Mouse (Mus musculus) layer of hippocampus, adult 2 months (tissue): Measurements from ENCODE around the gene C7. TPM values are rescaled to one million over a fixed set of nuclear protein-coding genes. Genes with fewer than 3 reads are reported as not detected.
"Not testable (repeated sequence)": the region's sequence is repeated elsewhere in the genome, so short reads cannot be mapped to it uniquely, and the experiment has no call there.

Experiments used
- DNase-seq, 2 experiments: peaks; one replicate each; pipeline ENCODE4 v3.0.0; 2022; ENCODE audit warnings: low spot score in 2 of 2
- H3K27ac ChIP-seq: fragments of 200-600 bp; 2 replicates; pipeline ENCODE4 v1.8.1; 2022
- H3K4me3 ChIP-seq: fragments of 200-600 bp; 2 replicates; pipeline ENCODE4 v1.8.1; 2022; ENCODE audit warnings: mild to moderate bottlenecking
- CTCF ChIP-seq: fragments of 200-600 bp; conservative IDR thresholded peaks from 2 replicates; pipeline ENCODE4 v1.8.1; 2022; ENCODE audit warnings: antibody characterized with exemption, mild to moderate bottlenecking, moderate library complexity
- total RNA-seq, 2 experiments: library from RNA; stranded (reverse); gene quantifications; 2 replicates each; pipeline ENCODE4 v1.2.3; 2021

The C7 gene
- total RNA-seq, 2 experiments from 2014 or later, result 0.13 to 0.17 TPM

DNA sequence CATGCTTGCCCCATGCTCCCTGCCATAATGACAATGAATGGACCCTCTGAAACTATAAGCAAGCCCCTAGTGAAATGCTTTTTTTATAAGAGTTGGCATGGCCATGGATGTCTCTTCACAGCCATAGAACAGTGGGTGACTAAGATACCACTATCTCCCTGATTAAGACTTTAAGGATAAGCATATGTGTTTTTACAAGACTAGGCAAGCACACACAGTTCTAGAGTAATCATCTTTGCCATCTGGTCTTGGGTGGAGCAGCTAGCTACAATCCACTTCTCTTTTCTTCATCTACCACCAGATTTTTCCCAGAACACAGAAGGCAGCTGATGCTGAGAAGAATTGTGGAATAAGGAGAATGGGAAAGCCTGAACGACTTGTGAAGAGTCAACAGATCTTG is 17.7 kb upstream of the C7 start:
- Histone ChIP-seq H3K4me3 (no peak overlapping the region), H3K27ac (peak overlapping the region; percentile 21; the same call in 1 of the 2 replicates)
- DNase-seq, result peak in 1 of 2 experiments; percentile 35
- no peak for TF ChIP-seq CTCF

DNA sequence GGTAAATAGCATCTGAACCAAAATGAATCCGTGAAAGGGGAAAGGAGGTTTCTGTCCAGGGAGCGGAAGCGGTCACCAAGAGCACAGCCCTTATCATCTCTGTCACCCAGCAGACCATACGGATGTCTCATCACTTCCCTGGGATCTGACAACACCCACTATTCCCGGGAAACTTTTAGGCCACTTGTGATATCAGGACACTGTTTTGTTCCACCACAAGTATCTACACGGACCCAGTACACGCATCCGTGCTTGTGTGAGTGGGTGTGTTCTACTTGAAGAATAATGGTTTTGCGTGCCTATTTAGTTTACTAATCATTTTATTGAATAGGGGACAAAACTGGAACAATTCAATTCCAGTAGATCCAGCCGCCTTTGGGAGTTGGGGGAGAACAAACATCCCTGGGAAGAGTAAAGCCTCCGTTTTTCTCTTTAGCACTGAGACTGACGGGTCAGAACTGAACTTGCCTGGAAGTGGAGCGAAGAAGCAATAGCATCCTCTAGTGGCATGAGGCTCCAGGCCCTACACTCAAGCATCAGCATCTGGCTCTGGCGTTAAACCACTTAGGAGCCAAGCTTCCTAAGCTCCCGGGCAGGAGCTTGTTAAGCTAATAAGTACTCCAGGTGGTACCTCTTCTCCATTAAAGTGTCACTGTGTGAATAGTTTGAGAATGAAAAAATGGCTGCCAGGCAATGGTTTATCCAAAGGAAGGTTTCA is 5.4 kb upstream of the C7 start:
- H3K4me3 ChIP-seq, result no peak overlapping the region
- no peak overlapping the region for H3K27ac ChIP-seq
- peak; percentile 49 to 60 for DNase-seq
- TF ChIP-seq CTCF, result peak; percentile 94

DNA sequence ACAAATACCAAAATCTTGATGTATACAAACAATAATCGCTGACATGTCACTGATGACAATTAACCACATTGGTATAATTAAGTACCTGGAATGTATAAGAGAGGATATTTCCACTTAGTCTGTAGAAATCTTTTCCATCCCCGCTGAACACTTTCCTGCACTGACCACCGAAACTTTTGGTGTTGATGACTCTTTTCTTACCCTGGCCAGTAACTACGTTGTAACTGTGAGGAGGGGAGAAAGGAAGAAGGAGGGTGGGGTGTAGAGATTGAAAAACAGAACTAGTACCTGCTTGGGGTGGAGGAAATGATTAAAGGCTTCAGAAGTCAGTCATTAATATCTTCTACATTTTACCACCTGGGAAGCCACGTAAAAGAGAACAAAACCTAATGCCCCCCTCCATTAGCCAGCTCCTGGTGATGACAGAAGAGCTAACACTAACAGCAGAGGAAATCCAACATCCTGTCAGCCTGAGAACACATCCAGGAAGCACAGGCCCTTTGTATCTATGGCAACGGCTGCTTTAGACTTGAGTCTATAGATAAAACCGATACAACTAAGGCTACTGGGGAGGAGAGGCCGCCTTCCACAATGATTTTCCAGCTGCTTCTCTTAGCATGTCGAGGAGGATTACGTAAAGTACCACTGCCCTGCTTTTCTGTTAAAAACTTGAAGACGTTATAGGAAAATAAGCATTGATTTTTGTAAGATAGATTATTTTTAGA is 17.8 kb downstream of the C7 start:
- H3K4me3 ChIP-seq, result no peak overlapping the region
- DNase-seq, result peak; percentile 21 to 44
- TF ChIP-seq CTCF, result no peak
- peak overlapping the region; percentile 55; the same call in 1 of the 2 replicates for H3K27ac ChIP-seq

DNA sequence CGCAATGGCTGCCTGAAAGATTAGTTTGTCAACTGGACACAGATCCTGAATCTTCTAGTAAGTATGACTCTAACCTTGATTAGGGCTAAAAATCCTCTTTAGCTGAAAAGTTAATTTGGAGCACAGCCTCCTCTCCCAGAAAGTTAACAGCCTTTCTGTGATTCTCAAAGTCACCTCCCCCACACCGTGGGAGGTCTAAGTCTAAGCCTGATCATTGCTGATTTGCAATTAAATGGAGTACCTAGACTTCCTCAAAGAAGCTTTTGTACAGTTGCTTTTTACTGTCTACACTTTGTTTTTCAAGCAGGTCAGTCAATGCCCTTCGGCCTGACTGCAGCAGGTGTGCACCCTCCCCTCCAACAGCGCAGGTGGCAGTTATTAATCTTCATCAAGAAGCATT is 34.3 kb downstream of the C7 start:
- no peak overlapping the region for H3K27ac ChIP-seq
- no peak for TF ChIP-seq CTCF

DNA sequence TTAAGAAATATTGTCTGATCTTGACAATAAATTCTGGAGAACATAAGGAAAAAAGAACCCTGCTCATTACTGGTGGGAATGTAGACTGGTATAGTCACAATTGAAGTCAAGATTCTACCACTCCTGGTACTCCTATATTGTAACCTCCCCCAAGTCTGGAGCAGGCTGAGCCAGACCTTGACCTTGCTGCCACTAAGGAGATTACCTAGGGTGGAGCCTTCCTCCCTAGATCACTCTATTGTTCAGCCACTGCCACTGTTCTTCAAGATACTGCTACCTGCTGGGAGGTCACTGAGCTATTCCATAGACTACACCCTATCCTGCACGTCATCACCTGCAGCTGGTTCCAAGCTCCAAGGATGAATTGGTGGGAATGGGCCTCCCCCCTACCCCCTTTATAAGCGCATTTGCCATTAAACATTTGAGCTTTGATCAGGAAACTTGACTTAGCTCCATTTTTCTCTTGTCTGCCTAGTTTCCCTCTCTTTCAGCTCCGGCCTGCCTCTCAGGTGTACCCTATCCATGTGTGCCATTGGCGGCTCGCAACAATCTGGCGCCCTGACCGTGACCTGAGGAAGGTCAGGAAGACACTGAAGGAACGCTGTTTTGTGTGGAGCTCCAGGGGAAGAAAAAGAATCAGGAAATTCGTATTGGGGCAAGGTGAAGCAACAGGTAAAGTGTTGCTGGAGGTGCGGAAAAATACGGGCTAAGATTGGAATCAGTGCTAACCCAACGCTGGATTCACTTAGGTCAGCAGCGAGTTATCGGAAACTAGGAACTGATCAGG is 39.9 kb downstream of the C7 start:
- H3K27ac ChIP-seq, DNase-seq: not testable (repeated sequence)

More for the DNA sequence above, 34.3 kb downstream of the C7 start:
- no peak for DNase-seq
- no peak overlapping the region for H3K4me3 ChIP-seq

DNA sequence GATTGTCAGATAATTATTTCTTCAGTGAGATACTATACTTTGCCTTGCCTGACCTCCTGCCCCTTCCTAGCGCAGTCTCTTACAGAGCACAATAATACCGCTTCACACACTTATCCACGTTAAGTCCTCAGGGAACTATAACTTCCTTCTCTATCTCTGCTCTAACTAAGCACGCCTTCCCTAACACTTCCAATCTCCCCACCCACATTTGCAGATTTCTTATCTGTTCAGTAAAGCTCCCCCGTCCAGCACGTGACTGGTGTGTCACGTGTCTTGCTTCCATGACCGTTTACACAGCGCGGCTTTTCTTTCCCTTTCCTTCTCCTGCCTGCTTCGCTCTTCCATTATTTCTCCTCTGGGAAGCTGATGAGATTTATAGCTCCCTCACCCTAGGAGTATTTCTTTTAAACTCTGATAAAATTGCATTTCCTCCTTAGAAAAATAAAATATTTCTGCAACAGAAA is 53.9 kb downstream of the C7 start:
- Histone ChIP-seq H3K4me3 (no peak overlapping the region), H3K27ac (no peak overlapping the region)
- no peak for DNase-seq
- TF ChIP-seq CTCF, result no peak

More for the DNA sequence above, 39.9 kb downstream of the C7 start:
- not testable (repeated sequence) for H3K4me3 ChIP-seq

DNA sequence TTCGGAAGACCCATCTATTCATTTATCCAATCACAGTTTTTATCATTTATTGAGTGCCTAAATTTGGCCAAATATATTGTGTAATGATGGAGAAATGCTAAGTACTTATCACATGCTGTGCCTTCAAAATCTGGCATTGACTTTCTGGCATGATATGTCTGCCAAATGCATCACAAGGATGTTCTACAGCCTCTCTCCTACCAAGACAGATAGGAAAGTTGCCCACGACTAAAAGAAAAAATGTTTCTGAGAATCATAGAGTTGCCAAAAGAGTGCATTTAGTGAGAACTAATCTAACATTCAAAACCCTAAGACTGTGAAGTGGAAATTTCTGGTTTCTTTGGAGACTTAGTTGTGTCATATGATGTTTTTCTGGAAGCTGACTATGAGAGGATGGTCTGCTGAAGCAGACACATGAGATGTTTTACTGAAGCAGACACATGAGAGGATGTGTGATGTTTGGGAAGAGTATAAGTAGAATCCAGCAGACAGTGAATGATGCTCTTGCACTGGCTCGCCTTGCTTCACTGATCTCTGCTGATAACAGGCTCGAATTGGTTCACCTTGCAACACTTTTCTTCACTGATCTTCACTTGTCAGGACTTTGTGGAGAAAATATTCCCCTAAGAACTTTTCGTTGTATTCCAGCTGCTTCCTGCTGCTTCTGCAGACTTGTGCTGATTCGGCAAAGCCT is 59.9 kb downstream of the C7 start:
- no peak overlapping the region for H3K4me3 ChIP-seq
- DNase-seq, result peak in 1 of 2 experiments; percentile 7
- no peak overlapping the region; the same call in 1 of the 2 replicates for H3K27ac ChIP-seq
- no peak for TF ChIP-seq CTCF

DNA sequence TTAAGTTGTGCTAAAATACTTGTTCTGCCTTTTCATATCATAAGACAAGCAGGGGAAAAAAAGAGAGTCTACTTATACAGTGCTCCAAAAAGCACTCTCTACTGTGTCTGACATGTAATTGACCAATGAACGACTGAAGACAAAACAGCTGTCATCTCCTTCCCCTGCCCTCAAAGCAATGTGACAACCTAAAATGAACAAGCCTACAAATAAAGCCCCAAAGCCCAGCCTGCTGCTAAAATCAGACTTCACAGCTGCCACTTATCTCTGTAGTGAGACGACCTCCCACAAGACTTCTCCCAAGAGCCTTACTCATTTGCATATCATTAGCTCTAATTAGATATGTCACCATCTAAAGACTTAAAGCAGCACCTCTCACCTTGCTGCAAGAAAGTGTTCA is 60.6 kb downstream of the C7 start:
- DNase-seq, result no peak
- no peak for TF ChIP-seq CTCF
- no peak overlapping the region for H3K4me3 ChIP-seq
- no peak overlapping the region for H3K27ac ChIP-seq

DNA sequence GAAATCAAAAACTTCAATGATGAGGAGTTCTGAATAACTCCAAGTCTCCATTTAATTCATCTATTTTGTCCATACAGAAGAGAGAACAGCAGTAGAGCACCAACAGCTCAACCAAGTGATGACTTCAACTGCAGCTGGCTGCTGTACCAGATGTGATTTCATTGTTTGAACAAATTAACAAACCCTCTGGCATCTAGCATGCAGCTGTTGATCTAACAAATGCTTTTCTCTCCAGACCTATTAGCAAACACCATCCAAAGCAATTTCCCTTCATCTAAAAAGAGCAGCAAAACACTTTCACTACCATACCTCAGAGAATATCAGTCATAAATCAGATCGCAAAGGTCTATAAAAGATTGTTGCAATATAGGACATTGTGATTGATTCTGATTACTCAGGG is 90.2 kb downstream of the C7 start:
- no peak for DNase-seq

More for the DNA sequence above, 90.2 kb downstream of the C7 start:
- Histone ChIP-seq H3K4me3 (no peak overlapping the region), H3K27ac (no peak overlapping the region)
- no peak for TF ChIP-seq CTCF

Other genes with a start within 250 kb of the C7 start
- not detected for gene Mroh2b, start 165.0 kb downstream of the C7 start, total RNA-seq
- gene Card6, start 44.8 kb upstream of the C7 start, total RNA-seq, result 1 to 10 TPM; 5.8 to 6.6 TPM
- 100 to 1,000 TPM; 308 to 352 TPM for gene Rpl37, start 52.9 kb upstream of the C7 start, total RNA-seq
- 10 to 100 TPM; 24.3 to 24.8 TPM for gene Prkaa1, start 80.1 kb upstream of the C7 start, total RNA-seq
- gene Ttc33, start 121.8 kb upstream of the C7 start, total RNA-seq, result 10 to 100 TPM; 85.2 to 93.3 TPM
- 1 to 10 TPM in 1 of 2 experiments, under 1 TPM in 1; 0.82 to 1.1 TPM for gene Ptger4, start 180.4 kb upstream of the C7 start, total RNA-seq